Mouse (Mus musculus) embryonic facial prominence, embryonic 10.5 days (tissue): ENCODE measurements around the gene Cyb5d2. TPM values are rescaled to one million over a fixed set of nuclear protein-coding genes. Genes with fewer than 3 reads are reported as not detected.
A peak's percentile ranks its signal among the peaks of the same experiment; 100 is the strongest.
"Not testable (repeated sequence)": the region's sequence is repeated elsewhere in the genome, so short reads cannot be mapped to it uniquely, and the experiment has no call there.

Experiments used
- DNase-seq: peaks from one replicate; pipeline ENCODE4 v3.0.0-alpha.2; 2017; ENCODE audit warnings: low spot score
- H3K27ac ChIP-seq: fragments of 300-500 bp; sonication (generic); replicated peaks from 2 replicates; pipeline ENCODE4 v1.5.1; 2016; ENCODE audit warnings: mild to moderate bottlenecking
- H3K27me3 ChIP-seq: fragments of 300-500 bp; sonication (generic); replicated peaks from 2 replicates; pipeline ENCODE4 v1.6.1; 2016; ENCODE audit warnings: low read depth, mild to moderate bottlenecking; ENCODE audit not compliant: poor library complexity, severe bottlenecking
- H3K36me3 ChIP-seq: fragments of 300-500 bp; sonication (generic); replicated peaks from 2 replicates; pipeline ENCODE4 v1.6.1; 2016; ENCODE audit warnings: mild to moderate bottlenecking, moderate library complexity
- H3K4me1 ChIP-seq: fragments of 300-500 bp; sonication (generic); 2 replicates; pipeline ENCODE4 v1.6.1; 2016
- H3K4me3 ChIP-seq: fragments of 300-500 bp; sonication (generic); 2 replicates; pipeline ENCODE4 v1.5.1; 2016; ENCODE audit warnings: mild to moderate bottlenecking, moderate library complexity
- H3K9me3 ChIP-seq: fragments of 300-500 bp; sonication (generic); 2 replicates; pipeline ENCODE4 v1.6.1; 2016; ENCODE audit warnings: mild to moderate bottlenecking
- WGBS: fragments of 180-500 bp; shearing (Covaris S2); methylation state at CpG from one replicate; pipeline ENCODE4 v1.1.7; 2016; 5-methylcytosine and 5-hydroxymethylcytosine counted together
- polyA plus RNA-seq: library from polyadenylated mRNA; unstranded; fragments of >200 nt; fragmentation: Nextera tagmentation; extraction: Ambion mirVana; gene quantifications from 2 replicates; pipeline ENCODE4 v1.2.1, GENCODE M21; 2016

Gene Cyb5d2
- polyA plus RNA-seq, 1 experiment from 2014 or later: 4.5 TPM

- no peak overlapping the region for H3K27ac ChIP-seq
- no peak overlapping the region for H3K4me3 ChIP-seq
- no peaks in the 10 kb centered on the region for H3K27me3 ChIP-seq
- no peaks in the 10 kb centered on the region for H3K4me1 ChIP-seq
- no peaks in the 10 kb centered on the region for H3K9me3 ChIP-seq
- H3K36me3 ChIP-seq: no peaks in the 10 kb centered on the region
- no peak for DNase-seq
Measured at GRCm38 (mm10) chr11:72804586-72804985, 8.6 kb upstream of the Cyb5d2 start.

GRCm38 (mm10) chr11:72803038-72803437 lies 7.1 kb upstream of the Cyb5d2 start:
- Histone ChIP-seq H3K4me3 (no peak overlapping the region), H3K27ac (no peak overlapping the region), H3K36me3 (no peaks in the 10 kb centered on the region), H3K27me3 (no peaks in the 10 kb centered on the region), H3K9me3 (no peaks in the 10 kb centered on the region), H3K4me1 (no peaks in the 10 kb centered on the region)
- DNase-seq: no peak
- 80% methylated on average over 3 of the region's 3 CpGs for WGBS

GRCm38 (mm10) chr11:72801182-72801581 lies 5.2 kb upstream of the Cyb5d2 start:
- no peak for DNase-seq

GRCm38 (mm10) chr11:72798112-72798511 lies 2.2 kb upstream of the Cyb5d2 start:
- H3K27ac ChIP-seq: no peak overlapping the region
- H3K36me3 ChIP-seq: no peaks in the 10 kb centered on the region
- no peak for DNase-seq
- peaks cover 17% of the 10 kb centered on the region for H3K4me1 ChIP-seq
- H3K4me3 ChIP-seq: no peak overlapping the region
- H3K9me3 ChIP-seq: no peaks in the 10 kb centered on the region
- H3K27me3 ChIP-seq: no peaks in the 10 kb centered on the region

More at GRCm38 (mm10) chr11:72801182-72801581, 5.2 kb upstream of the Cyb5d2 start:
- Histone ChIP-seq H3K4me1 (peaks cover 11% of the 10 kb centered on the region), H3K4me3 (no peak overlapping the region), H3K36me3 (no peaks in the 10 kb centered on the region), H3K27me3 (no peaks in the 10 kb centered on the region), H3K27ac (no peak overlapping the region), H3K9me3 (no peaks in the 10 kb centered on the region)

GRCm38 (mm10) chr11:72796773-72797338 lies 914 bp upstream of the Cyb5d2 start:
- H3K36me3 ChIP-seq: no peaks in the 10 kb centered on the region
- WGBS: 21% methylated on average over 10 of the region's 10 CpGs
- no peaks in the 10 kb centered on the region for H3K27me3 ChIP-seq
- no peaks in the 10 kb centered on the region for H3K9me3 ChIP-seq
- H3K27ac ChIP-seq: peak overlapping the region; percentile 91; the same call in 1 of the 2 replicates
- peaks cover 17% of the 10 kb centered on the region for H3K4me1 ChIP-seq
- no peak for DNase-seq
- peak overlapping the region; percentile 99 for H3K4me3 ChIP-seq

GRCm38 (mm10) chr11:72796296-72796687 lies 350 bp upstream of the Cyb5d2 start:
- no peak for DNase-seq
- no peaks in the 10 kb centered on the region for H3K27me3 ChIP-seq
- peak overlapping the region; percentile 99 for H3K4me3 ChIP-seq
- H3K4me1 ChIP-seq: peaks cover 17% of the 10 kb centered on the region
- no peaks in the 10 kb centered on the region for H3K36me3 ChIP-seq
- H3K27ac ChIP-seq: peak overlapping the region; percentile 91
- H3K9me3 ChIP-seq: no peaks in the 10 kb centered on the region
- under 1% methylated on average over 42 of the region's 42 CpGs for WGBS

- H3K27me3 ChIP-seq: no peaks in the 10 kb centered on the region
- peaks cover 17% of the 10 kb centered on the region for H3K4me1 ChIP-seq
- no peak for DNase-seq
- no peaks in the 10 kb centered on the region for H3K36me3 ChIP-seq
- 20% methylated on average over 14 of the region's 14 CpGs for whole genome bisulfite sequencing
- peak overlapping the region; percentile 99 for H3K4me3 ChIP-seq
- H3K27ac ChIP-seq: peak overlapping the region; percentile 91
- no peaks in the 10 kb centered on the region for H3K9me3 ChIP-seq
Measured at GRCm38 (mm10) chr11:72795149-72795454, 840 bp downstream of the Cyb5d2 start.

- DNase-seq: no peak
- Histone ChIP-seq H3K4me3 (no peak overlapping the region), H3K9me3 (no peaks in the 10 kb centered on the region), H3K27me3 (no peaks in the 10 kb centered on the region), H3K27ac (no peak overlapping the region), H3K36me3 (no peaks in the 10 kb centered on the region), H3K4me1 (peaks cover 14% of the 10 kb centered on the region)
Measured at GRCm38 (mm10) chr11:72792033-72792432, 3.9 kb downstream of the Cyb5d2 start.

GRCm38 (mm10) chr11:72782503-72782902 lies 13.4 kb downstream of the Cyb5d2 start:
- H3K4me3 ChIP-seq: no peak overlapping the region
- no peaks in the 10 kb centered on the region for H3K4me1 ChIP-seq
- H3K9me3 ChIP-seq: no peaks in the 10 kb centered on the region
- no peaks in the 10 kb centered on the region for H3K27me3 ChIP-seq
- H3K27ac ChIP-seq: no peak overlapping the region
- WGBS: 83% methylated on average over 3 of the region's 3 CpGs
- H3K36me3 ChIP-seq: no peaks in the 10 kb centered on the region
- DNase-seq: no peak

GRCm38 (mm10) chr11:72782103-72782502 lies 13.8 kb downstream of the Cyb5d2 start:
- no peak for DNase-seq
- Histone ChIP-seq H3K36me3 (no peaks in the 10 kb centered on the region), H3K4me3 (no peak overlapping the region), H3K4me1 (no peaks in the 10 kb centered on the region), H3K27ac (no peak overlapping the region), H3K9me3 (no peaks in the 10 kb centered on the region), H3K27me3 (no peaks in the 10 kb centered on the region)
- WGBS: 80% methylated on average over 2 of the region's 2 CpGs

GRCm38 (mm10) chr11:72778957-72779356 lies 17.0 kb downstream of the Cyb5d2 start:
- DNase-seq: no peak
- no peaks in the 10 kb centered on the region for H3K4me1 ChIP-seq

GRCm38 (mm10) chr11:72772611-72773010 lies 23.3 kb downstream of the Cyb5d2 start:
- not testable (repeated sequence) for H3K9me3 ChIP-seq, H3K27me3 ChIP-seq, H3K4me1 ChIP-seq, DNase-seq, H3K4me3 ChIP-seq, H3K27ac ChIP-seq
- H3K36me3 ChIP-seq: peaks cover 29% of the 10 kb centered on the region
- 22% methylated on average over 1 of the region's 1 CpGs for WGBS

More at GRCm38 (mm10) chr11:72778957-72779356, 17.0 kb downstream of the Cyb5d2 start:
- no peaks in the 10 kb centered on the region for H3K36me3 ChIP-seq
- no peak overlapping the region for H3K4me3 ChIP-seq
- H3K9me3 ChIP-seq: no peaks in the 10 kb centered on the region
- no peaks in the 10 kb centered on the region for H3K27me3 ChIP-seq
- no peak overlapping the region for H3K27ac ChIP-seq

GRCm38 (mm10) chr11:72771461-72771860 lies 24.5 kb downstream of the Cyb5d2 start:
- Histone ChIP-seq H3K9me3 (no peaks in the 10 kb centered on the region), H3K27ac (no peak overlapping the region), H3K4me1 (peaks cover 8% of the 10 kb centered on the region; the same call in 1 of the 2 replicates), H3K36me3 (peaks cover 36% of the 10 kb centered on the region), H3K27me3 (no peaks in the 10 kb centered on the region), H3K4me3 (no peak overlapping the region)
- WGBS: 83% methylated on average over 4 of the region's 4 CpGs
- DNase-seq: no peak

- Histone ChIP-seq H3K27me3 (no peaks in the 10 kb centered on the region), H3K27ac (no peak overlapping the region), H3K4me3 (no peak overlapping the region), H3K9me3 (no peaks in the 10 kb centered on the region), H3K4me1 (peaks cover 8% of the 10 kb centered on the region; the same call in 1 of the 2 replicates), H3K36me3 (peaks cover 39% of the 10 kb centered on the region)
- DNase-seq: no peak
- 87% methylated on average over 5 of the region's 5 CpGs for WGBS
Measured at GRCm38 (mm10) chr11:72770816-72771215, 25.1 kb downstream of the Cyb5d2 start.
